Mouse (Mus musculus) lung, postnatal 25 days (tissue): ENCODE data around the gene Xpot.
A peak's percentile ranks its signal among the peaks of the same experiment; 100 is the strongest.

Source experiments
- DNase-seq: peaks from one replicate; pipeline ENCODE4 v3.0.0; 2022; ENCODE audit warnings: low spot score

Xpot gene

DNA sequence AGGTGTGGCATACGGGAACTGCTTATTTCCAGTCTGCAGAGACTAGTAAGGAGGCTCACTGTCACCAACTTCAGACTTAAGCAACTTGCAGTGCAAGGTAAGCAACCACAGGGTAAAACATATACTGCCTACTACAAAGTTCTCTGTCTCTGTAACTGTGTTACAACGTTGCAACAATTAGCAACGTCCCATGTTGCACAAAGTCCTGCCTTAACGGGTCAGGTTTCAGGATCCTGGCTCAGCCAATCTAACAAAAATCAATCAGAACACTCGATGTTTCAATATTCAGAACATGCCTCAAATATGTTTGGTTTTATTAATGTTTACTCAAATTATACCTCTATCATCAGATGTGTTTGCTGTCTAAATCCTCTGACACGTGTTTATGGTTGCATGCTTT lies 3.7 kb downstream of the Xpot start:
- DNase-seq: no peak

DNA sequence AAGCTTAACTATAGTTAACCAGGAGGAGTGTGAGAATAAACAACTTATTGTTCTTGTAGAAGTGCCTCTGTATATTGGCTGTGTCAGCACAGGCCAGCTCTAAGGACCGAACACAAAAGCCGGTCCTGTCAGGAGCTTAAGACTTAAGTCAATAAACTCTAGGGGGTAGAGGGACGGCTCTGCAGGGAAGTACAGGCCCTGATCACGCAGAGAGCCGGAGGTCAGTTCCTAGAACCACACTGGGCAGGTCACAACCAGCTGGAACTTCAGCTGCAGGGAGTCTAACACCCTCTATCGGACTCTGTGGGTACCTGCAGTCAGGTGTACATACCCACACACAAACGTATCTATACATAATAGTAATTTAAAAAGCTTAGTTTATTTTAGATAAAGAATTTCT lies 10.2 kb downstream of the Xpot start:
- DNase-seq: no peak

DNA sequence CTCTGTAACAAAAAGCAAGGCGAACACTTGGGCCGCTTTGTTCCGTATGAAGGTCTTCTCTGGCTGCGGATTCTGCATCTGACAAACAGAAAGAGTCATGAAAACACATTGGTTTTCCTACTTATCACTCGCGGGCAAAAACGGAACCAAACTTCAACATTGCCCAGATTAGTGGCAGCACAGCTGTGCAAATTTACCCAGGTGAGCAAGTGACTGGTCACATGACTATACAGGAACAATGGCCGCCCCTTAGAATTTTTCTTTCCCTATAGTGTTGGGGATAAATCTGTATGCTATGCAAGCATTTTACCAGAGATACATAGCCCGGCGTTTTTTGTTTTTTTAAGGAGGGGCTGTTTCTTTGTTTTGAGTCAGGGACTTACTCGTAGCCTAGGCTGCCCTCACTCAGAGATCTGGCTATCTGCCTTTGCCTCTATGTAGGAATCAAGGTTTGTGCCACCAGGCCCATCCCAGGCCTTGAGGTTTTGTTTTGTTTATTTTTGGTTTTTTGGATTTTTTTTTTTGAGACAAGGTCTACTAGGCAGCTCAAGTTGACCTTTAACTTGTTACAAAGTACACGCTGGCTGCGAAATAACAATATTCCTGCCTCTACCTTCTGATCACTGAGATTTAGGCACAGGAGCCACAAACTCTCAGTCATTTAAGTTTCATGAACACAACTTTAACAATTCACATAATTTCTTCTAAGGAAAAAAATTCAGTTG lies 10.8 kb downstream of the Xpot start:
- DNase-seq: no peak

DNA sequence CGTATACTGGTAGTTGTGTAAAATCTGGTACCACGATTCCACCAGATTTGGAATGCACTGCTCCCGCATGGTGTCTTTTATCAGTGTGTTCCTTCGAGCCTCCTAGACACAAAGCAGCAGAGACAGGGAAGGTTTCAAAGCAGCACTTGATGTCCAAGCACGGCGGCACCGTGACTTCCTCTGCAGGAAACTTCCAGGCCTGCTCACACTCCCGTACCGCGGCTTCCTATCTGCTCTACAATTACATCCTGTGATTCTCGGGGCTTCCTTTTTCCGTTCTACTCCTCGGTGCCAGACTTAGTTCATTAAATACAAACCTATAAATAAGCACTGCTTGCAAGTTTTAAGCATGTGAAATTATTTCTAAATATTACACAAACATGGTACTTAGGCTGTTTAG lies 12.6 kb downstream of the Xpot start:
- DNase-seq: peak; percentile 78

DNA sequence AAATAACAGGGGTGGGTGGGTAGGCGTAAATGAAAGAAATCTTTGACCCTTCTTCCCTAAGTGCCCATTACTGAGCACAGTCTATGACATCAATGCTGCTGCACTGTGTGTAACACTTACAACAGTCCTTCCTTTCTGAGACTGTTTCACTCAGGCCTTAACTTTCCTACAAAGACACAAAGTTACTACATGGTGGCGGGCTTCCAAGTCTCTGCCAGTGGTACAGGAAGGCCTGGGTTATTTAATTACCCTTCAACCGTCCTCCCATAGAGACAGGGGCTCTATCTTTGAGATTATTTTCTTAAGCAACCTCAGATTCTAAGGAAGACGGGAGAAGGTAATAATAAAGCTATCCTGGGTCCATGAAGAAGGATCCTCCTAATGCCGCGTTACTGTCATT lies 13.7 kb downstream of the Xpot start:
- no peak for DNase-seq

DNA sequence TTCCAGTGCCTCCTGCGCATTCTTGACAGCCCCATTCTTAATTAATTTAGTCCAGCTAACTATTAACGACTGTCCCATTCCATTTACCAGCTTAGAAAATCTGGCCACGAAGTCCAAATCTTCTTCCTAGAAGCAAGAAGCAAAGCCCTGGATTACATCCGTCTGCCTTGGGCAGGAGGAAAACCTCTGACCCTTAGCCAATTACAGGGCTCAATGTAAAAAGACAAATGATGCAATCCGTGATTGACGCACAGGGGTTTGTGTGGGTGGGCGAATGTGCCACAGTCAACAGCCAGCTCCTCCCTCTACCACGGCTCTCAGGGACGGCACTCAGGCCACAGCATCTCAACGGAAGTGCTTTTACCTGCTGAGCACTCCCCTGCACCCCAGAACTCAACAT lies 14.5 kb downstream of the Xpot start:
- no peak for DNase-seq

DNA sequence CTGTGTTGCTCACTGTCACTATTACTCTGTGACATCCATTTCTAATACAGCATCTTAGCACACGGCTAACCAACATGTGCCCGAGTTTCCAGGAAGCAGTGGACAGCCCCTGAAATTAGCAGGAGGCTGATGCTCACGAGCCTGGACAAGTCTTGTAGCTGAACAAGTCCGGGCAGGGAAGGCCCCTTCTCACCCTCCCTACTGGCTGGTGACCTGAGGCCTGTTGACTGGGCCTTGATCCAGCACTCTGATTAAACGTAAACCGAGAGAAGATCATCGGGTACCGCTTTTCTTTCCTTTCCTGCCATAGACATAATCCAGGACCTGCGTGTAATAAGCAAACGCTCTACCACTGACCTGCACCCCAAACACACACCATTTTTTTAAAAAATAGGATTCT lies 18.0 kb downstream of the Xpot start:
- no peak for DNase-seq

DNA sequence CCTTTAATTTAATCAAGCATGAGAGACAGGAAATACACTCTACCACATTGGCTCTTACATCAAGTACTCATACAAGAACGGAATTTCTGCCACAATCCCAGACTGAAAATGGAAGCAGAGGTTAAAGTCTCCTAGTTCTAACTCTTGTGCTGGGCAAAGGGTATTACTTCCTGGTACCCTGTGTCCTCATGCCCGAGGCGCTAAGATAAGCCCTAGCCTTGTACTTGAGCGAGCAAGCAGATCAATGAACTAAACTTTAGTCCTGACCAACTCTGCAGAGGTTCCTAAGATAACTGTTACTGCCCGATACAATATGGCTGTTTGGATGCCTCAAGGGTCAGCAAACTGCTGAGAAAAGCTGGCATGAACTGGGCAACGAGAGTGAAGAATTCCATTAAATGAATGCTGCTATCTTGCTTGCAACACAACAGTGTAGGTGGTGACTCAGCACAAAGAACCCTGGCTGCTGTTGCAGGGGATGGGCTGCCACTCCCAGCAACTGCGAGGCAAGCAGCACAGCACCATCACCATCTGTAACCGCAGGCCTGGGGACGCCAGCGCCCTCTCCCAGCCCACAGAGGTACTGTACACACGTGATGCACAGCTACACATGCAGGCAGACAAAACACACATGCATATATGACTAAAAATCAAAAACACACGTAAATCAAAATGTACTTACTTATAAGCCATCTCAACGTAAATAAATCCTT lies 21.3 kb downstream of the Xpot start:
- DNase-seq: no peak

DNA sequence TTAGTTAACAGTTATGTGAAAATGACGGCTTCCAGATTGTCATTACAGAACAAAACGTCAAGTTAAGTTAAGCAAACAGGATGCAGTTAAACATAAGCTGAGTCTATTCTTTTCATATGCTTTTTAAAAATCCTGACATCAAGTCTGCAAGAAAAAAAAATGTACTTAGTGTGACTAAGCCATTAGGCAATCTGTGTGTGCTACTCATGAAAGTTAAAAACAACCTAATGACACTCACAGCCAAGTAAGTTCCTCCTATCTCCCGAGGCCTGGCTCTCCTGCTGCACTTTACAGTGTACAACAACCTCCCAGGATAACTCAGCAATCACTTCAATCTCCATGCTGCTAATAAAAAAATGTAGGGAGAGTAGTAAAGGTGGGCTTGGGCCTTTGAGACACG lies 22.6 kb downstream of the Xpot start:
- DNase-seq: no peak

DNA sequence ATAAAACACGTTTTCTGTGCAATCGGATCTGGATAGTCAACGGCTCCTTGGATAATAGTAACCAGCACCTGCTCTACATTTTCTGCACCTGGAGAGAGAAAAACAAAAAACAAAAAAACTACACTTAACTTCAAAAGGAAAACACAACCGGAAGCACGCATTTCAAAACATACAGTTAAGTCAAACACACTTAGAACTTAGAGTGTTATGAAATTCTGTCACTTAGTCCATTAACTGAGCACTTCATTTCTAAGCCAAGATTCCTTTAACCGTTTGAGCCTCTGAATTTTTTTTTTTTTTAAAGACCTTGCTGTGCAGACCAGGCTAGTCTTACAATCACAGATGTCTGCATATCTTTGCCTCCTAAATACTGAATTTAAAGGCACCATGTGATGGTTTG lies 24.9 kb downstream of the Xpot start:
- no peak for DNase-seq

DNA sequence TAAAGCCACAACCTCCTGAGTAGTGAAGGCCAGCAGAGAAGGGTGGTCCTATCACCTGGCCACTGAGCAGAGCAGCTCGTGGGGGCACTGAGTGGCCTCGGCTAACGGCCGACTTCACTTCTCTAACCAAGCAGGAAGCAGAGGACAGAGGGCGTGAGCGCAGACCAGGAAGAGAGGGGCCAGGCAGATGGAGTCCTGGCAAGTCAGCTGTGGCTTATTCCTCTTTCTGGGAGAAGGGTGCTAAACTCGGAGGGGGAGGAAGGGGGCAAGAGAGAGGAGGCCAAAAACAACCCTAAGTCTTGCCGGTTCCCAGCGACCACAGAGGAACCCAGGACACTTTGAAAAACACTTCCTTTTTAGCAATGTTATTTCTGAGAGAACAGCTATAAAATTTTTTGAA lies 29.6 kb downstream of the Xpot start:
- no peak for DNase-seq

DNA sequence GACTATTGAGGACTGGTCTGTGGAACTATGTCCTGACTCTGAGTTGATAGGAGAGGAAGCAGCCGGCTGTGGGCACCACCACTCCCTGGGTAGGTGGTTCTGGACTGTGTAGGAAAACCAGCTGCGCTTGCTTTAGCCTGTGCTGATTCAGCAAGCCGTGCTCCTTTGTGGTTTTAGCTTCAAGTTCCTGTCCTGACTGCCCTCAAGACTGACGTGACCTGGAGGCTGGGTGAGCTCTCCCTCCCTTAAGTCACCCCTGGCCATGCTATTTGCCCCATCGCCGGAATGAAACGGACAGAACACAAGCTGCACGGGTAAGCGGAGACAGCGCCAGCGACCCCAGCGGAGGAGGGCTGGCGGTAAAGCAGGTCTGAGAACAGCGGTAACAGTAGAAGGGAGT lies 35.0 kb downstream of the Xpot start:
- no peak for DNase-seq

DNA sequence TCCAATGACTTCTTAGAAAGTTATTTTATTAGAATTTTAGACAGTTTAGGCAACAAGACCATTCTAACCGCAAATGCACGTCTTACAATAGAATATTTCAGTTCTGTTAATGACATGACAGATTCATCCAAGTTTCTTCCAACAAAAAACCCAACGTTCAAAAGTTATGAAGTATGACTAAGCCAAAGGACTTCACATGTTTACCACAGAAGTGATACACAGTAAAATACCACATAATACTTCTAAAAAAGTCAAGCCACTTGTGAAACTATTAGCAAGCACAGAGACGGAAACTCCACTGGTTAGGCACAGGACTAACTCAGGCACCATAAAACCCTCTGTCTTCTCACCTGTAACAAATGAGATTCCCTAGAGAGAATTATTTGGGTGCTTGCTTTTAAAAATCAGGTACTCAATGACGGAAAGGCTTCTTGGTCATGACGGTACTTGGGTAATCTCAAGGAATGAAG lies 38.7 kb downstream of the Xpot start:
- DNase-seq: no peak

DNA sequence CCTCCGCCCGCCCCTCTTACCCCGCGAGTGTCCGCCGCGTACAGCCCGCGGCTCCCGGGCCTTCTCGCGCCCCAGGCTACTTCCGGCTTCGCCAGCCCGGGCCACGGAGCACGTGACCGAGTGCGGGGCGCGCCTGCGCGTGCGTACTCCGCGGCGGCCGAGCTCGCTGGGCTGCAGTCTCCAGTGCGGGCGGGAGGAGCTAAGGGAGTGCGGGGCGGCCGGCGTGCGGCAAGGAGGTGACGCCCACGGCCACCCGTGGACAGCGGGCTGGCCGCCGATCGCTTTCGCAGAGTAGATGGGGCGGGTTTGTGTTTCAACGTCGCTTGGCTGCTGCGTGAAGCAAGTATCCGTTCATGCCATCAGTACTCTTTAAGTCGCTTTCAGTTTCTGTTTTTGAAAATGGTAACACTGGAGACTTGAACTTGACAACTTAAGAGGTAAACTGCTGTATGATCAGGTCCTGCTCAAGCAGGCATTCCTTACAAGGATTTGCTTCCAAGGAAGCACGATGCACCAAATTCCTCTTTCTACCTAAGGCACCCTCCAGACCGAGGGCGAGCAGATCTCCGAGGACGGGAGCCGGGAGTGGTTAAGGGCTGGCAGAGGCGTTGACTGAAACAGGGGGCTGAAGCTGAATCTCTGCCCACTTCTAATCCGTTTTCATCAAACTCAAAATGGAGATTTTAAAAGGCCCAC lies 39.3 kb downstream of the Xpot start, which contains the start of gene Tbk1:
Tbk1 (minus strand) TSS at position 113 of the 696 bp plus-strand sequence.
- peak; percentile 95 for DNase-seq

DNA sequence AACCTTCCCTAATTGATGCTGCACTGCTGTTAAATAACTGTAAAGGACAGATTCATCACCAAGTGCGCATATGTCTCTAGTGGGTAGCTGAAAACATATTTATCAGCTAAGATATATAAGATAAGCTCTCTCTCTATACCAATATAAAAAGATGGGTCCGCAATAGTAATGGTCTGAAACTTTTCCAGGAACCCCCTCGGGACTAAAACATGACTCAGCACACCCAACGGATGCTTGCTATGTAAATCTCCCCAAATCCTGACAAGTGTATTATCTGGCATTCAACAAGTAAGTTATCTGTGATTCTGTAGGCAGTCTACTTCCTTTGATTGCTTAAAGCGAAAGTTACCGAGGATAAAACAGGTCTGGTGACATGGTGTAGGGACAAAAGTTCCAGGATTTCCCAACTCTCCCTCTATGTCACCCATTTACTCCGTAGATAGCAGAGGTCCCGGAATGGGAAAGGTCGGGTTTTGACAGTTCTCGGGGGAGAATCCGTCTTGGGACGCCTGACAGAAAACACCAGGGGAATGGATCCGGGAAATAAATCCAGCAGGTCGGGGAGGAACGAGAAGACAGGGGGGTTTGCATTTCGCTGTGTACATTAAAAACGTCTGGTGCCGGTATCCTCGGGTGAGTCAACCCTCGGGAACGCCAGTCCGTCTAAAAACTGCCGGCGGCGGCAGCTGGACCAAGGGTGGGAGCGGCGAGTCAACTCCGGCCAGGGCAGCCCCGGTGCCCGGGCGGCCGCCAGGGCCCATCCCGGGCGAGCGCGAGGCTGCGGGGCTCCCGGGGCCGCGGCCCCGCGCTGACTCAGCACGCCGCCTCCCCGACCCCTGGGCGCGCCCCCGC lies 40.1 kb downstream of the Xpot start:
- DNase-seq: no peak

DNA sequence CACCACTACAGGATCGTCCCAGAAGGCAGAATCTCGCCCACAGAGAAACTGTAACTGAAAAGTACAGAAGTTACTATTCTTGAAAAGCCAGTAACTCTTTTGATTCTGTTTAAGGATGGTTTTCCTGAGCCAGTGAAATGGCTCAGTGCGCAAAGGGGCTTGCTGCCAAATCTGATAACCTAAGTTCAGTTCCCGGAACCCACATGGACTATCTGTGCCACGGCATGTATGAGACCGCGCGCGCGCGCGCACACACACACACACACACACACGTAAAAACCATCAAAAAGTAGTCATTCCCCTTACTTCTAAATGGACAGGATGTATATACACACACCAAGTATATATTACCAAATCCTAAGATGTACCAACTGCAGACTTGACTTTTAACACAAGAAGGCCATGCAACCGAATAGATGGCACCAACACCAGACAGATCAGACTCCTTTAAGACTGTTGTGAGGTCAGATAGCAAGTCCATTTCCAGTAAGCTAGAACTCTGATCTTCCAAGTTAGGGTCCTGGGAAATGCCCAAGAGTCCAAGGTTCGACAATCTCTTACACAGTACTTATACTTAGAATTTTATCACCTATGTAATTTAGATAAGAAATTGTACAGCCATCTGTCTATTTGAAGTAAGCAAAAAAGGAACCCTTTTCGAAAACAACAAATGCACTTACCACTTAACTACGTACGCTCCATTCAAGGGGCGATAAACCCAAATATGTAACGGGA lies 40.9 kb downstream of the Xpot start:
- DNase-seq: no peak

DNA sequence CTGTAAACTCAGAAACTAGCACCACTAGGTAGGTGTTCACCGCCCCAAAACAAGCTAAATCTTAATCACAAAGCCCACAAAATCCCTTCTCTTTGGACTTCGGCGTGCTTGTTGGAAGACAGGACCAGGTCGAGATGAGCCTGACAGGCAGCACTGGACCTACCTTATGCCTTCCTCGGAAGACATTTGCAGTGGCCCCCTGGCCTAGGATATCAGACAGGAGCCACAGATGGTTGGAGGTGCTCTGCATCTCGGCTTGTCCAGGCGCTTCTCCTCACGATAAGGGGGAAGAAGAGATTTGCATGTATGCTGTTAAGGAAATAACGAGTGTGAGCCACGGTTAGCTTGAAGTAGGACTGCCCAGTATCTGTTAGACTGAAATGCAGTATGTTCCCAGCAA lies 42.1 kb downstream of the Xpot start:
- no peak for DNase-seq

DNA sequence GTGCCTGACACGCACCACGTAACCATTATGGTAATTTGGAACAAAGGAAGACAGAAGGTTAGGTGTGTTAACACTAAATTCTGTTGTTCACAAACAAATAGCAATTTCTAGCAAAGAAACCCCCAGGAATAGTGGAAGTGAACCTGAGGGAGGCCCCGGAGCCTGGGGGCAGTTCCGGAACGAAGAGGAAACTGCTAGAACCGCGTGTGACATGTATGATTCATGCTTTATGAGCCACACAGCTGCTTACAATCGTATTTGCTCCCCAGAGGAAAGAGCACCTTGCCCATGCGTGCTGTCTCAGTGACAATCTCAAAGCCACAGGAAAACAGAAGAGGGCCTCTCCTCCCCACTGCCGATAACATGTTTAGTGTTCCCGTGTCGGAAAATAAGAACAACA lies 43.1 kb downstream of the Xpot start:
- no peak for DNase-seq

DNA sequence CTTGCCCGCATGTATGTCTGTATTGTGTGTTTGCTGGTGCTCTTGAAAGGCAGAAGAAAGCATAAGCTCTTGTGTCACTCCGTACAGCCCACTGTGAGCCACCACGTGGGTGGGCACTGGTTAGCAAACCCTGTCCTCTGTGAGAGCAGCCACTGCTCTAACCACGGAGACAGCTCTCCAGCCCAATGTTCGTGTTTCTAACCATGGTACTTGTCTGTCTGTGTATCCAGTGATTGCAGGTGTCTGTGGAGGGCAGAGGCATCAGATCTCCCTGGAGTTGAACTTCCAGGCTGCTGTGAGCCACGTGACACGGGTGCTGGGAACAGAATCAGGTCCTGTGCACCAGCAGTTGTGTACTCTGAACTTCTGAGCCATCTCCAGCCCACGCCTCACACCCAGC lies 43.8 kb downstream of the Xpot start:
- DNase-seq: no peak

DNA sequence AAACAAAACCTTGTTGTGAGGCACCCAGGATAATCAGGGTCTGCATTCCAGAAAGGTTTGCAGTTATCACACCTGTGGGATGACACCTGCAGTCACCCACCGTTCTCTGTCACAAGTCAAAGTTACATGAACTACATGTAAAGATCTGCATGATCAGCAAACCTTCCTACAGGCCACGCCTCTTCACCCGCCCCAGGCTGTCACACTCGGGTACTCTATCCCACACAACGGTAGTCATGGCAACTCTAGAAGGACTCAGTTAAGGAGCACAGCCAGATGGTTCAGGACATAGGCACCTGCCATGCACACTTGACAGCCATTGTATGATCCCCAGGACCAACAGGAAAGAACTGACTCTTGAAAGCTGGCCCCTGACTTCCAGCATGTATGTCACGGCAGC lies 44.7 kb downstream of the Xpot start:
- DNase-seq: no peak

DNA sequence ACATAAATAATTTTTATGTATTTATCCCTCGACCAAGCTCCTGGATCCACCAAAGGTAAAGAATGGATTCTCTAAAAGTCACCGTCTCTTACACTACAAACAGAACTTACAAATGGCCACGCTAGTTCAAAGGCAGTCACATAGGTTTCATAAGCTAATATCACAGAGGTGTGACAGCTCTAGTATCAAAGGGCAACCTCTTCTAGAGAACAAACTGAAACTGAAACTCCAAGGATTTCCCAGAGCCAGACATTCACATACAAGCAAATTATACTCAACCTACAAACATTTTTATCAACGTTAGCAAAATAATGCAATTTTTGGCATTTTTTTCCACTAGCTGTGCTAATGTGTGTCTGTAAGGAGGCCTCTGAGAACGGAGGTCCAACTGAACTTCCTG lies 45.8 kb downstream of the Xpot start:
- no peak for DNase-seq

DNA sequence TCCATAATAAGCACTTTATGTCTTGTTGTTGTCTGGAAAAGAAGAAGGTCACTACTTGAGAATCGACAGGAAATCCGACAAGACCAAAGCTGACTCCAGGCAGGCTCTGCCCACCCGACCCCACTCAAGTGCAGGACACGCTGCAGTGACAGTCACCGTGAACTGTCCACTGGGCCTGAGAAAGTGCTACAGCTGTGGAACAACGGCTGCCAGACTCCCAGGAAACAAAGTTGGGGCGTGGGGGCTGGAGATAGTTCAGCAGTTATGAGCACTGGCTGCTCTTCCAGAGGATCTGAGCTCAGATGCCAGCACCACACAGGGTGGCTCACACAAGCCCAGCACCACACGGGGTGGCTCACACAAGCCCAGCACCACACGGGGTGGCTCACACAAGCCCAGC lies 49.8 kb downstream of the Xpot start:
- DNase-seq: no peak
